Mouse (Mus musculus): ENCODE measurements around the gene Crocc2. TPM values are rescaled to one million over a fixed set of nuclear protein-coding genes. Genes with fewer than 3 reads are reported as not detected.

The Crocc2 gene
- polyA plus RNA-seq, 1 experiment from 2014 or later: 0.14 TPM

DNA sequence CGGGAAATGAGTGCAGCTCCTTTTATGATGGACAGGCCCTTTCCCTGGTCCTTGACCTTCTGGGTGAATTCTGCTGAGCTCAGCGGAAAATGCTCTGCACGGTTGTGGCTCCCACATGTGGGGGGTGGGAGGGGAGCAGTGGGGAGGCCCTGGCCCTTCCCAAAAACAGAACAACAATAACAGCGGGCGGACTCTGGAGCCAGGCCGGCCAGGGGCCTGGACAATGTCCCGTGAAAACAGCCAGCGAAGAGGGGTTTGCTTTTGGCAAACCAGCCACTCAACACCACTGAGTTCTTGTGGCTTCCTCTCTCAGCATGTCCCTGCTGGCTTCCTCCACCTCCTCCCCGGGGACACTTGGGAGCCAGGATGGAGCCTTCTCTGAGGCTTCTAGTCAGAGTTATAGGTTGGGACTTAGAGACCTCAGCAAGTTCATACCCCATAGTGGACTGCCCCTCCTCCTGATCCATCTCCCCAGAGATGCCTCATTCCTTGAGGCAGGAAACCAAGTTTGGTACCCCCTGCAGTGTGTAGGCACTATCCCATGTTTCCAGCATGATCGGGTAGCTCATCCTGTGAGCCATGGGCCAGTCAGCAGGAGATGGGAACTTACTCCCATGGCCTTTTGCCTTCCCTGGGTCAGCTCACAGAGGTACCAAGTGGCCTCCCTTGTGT is 43.2 kb downstream of the Crocc2 start:
- H3K36me3 ChIP-seq (replicated peaks; ENCODE audit: control insufficient read depth, insufficient read depth, low read depth, low read length): no peaks in the 10 kb centered on the region
- no peak overlapping the region for H3K4me2 ChIP-seq (ENCODE audit: low read depth, low read length)
- no peaks in the 10 kb centered on the region for H3K9me3 ChIP-seq (replicated peaks; ENCODE audit: control insufficient read depth, low read length)
- no peaks in the 10 kb centered on the region; the same call in 1 of the 2 replicates for H3K4me1 ChIP-seq (ENCODE audit: control insufficient read depth, insufficient read depth, low read length)
- no peaks in the 10 kb centered on the region for H3K27me3 ChIP-seq (ENCODE audit: control insufficient read depth, insufficient read depth, low read length)
- ATAC-seq (replicated peaks; ENCODE audit: insufficient number of reproducible peaks, low FRiP score, low TSS enrichment, low read depth) (no peak), DNase-seq (ENCODE audit: low spot score) (peak; percentile 51)
- H3K27ac ChIP-seq (replicated peaks; ENCODE audit: low read depth, low read length): peak overlapping the region; percentile 36; the same call in 1 of the 2 replicates
- no peak overlapping the region for H3K4me3 ChIP-seq (ENCODE audit: low read depth, low read length)
- no peak overlapping the region for H3K9ac ChIP-seq (replicated peaks; ENCODE audit: low read length)
- 42% methylated on average over 10 of the region's 10 CpGs for whole genome bisulfite sequencing

GRCm38 (mm10) chr1:93212441-93212840 is 43.9 kb downstream of the Crocc2 start:
- Histone ChIP-seq H3K4me2 (ENCODE audit: low read depth, low read length) (no peak overlapping the region), H3K9me3 (replicated peaks; ENCODE audit: control insufficient read depth, low read length) (no peaks in the 10 kb centered on the region), H3K4me1 (ENCODE audit: control insufficient read depth, insufficient read depth, low read length) (no peaks in the 10 kb centered on the region; the same call in 1 of the 2 replicates), H3K36me3 (replicated peaks; ENCODE audit: control insufficient read depth, insufficient read depth, low read depth, low read length) (no peaks in the 10 kb centered on the region), H3K4me3 (ENCODE audit: low read depth, low read length) (no peak overlapping the region), H3K27ac (replicated peaks; ENCODE audit: low read depth, low read length) (no peak overlapping the region), H3K27me3 (ENCODE audit: control insufficient read depth, insufficient read depth, low read length) (no peaks in the 10 kb centered on the region), H3K9ac (replicated peaks; ENCODE audit: low read length) (no peak overlapping the region)
- 89% methylated on average over 7 of the region's 7 CpGs for WGBS
- no peak for DNase-seq (ENCODE audit: low spot score)
- no peak for ATAC-seq (replicated peaks; ENCODE audit: insufficient number of reproducible peaks, low FRiP score, low TSS enrichment, low read depth)

DNA sequence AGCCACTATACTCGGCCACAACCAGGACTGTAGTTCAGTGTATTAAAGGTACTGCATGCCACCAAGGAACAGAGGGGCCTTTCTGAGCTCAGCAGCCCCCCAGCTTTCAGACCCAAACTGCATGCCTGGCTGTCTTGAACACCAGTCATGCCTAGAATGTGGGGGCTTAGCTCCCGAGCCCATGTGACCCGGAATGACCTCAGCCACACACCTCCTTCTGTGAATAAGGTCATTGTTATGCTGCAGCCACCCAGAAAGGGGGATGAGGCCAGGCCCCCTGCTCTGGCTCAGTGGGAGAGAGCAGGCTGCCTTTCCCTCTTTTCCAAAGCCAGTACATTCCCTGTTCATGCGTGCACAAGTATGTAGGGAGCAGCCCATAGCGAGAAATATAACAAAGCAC is 46.1 kb downstream of the Crocc2 start:
- ATAC-seq (replicated peaks; ENCODE audit: insufficient number of reproducible peaks, low FRiP score, low TSS enrichment, low read depth) (no peak), DNase-seq (ENCODE audit: low spot score) (peak; percentile 22)
- H3K4me1 ChIP-seq (ENCODE audit: control insufficient read depth, insufficient read depth, low read length): no peaks in the 10 kb centered on the region; the same call in 1 of the 2 replicates
- H3K9me3 ChIP-seq (replicated peaks; ENCODE audit: control insufficient read depth, low read length): no peaks in the 10 kb centered on the region
- 37% methylated on average over 5 of the region's 5 CpGs for WGBS
- H3K36me3 ChIP-seq (replicated peaks; ENCODE audit: control insufficient read depth, insufficient read depth, low read depth, low read length): no peaks in the 10 kb centered on the region
- no peak overlapping the region for H3K4me3 ChIP-seq (ENCODE audit: low read depth, low read length)
- H3K27me3 ChIP-seq (ENCODE audit: control insufficient read depth, insufficient read depth, low read length): no peaks in the 10 kb centered on the region
- H3K27ac ChIP-seq (replicated peaks; ENCODE audit: low read depth, low read length): no peak overlapping the region
- H3K4me2 ChIP-seq (ENCODE audit: low read depth, low read length): no peak overlapping the region
- H3K9ac ChIP-seq (replicated peaks; ENCODE audit: low read length): no peak overlapping the region

DNA sequence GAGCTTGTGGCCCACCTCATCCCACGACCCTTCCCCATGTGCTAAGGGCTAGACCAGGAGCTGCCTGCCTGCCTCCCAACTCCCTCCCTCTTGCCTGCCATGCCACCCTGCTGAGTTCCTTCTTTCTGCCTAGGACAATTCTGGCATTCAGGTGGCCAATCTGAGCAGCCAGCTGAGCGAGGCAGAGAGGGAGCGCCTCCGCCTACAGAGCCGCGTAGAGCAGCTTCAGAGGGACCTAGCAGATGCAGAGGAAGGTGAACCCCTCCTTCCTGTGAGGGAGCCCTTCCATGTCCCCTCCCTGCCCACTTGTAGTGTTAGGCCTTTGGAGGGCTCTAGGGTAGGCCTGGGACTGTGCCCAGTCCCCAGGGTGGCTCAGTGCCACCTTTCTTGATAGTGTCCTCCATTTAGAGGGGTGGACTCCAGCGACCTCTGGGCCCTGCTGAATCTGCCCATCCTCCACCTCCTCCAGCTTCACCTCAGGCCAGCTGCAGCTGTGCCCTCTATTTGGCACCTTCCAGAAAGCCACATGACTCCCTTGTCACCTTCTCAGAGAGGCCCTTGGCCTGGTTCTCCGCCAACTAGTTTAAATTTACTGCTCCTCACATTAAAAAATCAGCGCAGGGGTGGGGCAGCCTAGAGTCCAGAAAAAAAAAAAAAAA is 48.4 kb downstream of the Crocc2 start:
- H3K4me1 ChIP-seq (ENCODE audit: control insufficient read depth, insufficient read depth, low read length): no peaks in the 10 kb centered on the region; the same call in 1 of the 2 replicates
- ATAC-seq (replicated peaks; ENCODE audit: insufficient number of reproducible peaks, low FRiP score, low TSS enrichment, low read depth) (no peak), DNase-seq (ENCODE audit: low spot score) (no peak)
- H3K27ac ChIP-seq (replicated peaks; ENCODE audit: low read depth, low read length): no peak overlapping the region
- H3K9me3 ChIP-seq (replicated peaks; ENCODE audit: control insufficient read depth, low read length): no peaks in the 10 kb centered on the region
- H3K36me3 ChIP-seq (replicated peaks; ENCODE audit: control insufficient read depth, insufficient read depth, low read depth, low read length): no peaks in the 10 kb centered on the region
- WGBS: 73% methylated on average over 9 of the region's 9 CpGs
- no peak overlapping the region for H3K4me3 ChIP-seq (ENCODE audit: low read depth, low read length)
- H3K9ac ChIP-seq (replicated peaks; ENCODE audit: low read length): no peak overlapping the region
- no peak overlapping the region for H3K4me2 ChIP-seq (ENCODE audit: low read depth, low read length)
- H3K27me3 ChIP-seq (ENCODE audit: control insufficient read depth, insufficient read depth, low read length): no peaks in the 10 kb centered on the region

- Histone ChIP-seq H3K4me3 (ENCODE audit: low read depth, low read length) (no peak overlapping the region), H3K9me3 (replicated peaks; ENCODE audit: control insufficient read depth, low read length) (no peaks in the 10 kb centered on the region), H3K36me3 (replicated peaks; ENCODE audit: control insufficient read depth, insufficient read depth, low read depth, low read length) (no peaks in the 10 kb centered on the region), H3K4me2 (ENCODE audit: low read depth, low read length) (no peak overlapping the region), H3K9ac (replicated peaks; ENCODE audit: low read length) (no peak overlapping the region), H3K27ac (replicated peaks; ENCODE audit: low read depth, low read length) (no peak overlapping the region), H3K27me3 (ENCODE audit: control insufficient read depth, insufficient read depth, low read length) (no peaks in the 10 kb centered on the region), H3K4me1 (ENCODE audit: control insufficient read depth, insufficient read depth, low read length) (no peaks in the 10 kb centered on the region; the same call in 1 of the 2 replicates)
- 46% methylated on average over 7 of the region's 7 CpGs for WGBS
- ATAC-seq (replicated peaks; ENCODE audit: insufficient number of reproducible peaks, low FRiP score, low TSS enrichment, low read depth): no peak
- DNase-seq (ENCODE audit: low spot score): no peak
Measured at GRCm38 (mm10) chr1:93217530-93217929, 49.0 kb downstream of the Crocc2 start.

DNA sequence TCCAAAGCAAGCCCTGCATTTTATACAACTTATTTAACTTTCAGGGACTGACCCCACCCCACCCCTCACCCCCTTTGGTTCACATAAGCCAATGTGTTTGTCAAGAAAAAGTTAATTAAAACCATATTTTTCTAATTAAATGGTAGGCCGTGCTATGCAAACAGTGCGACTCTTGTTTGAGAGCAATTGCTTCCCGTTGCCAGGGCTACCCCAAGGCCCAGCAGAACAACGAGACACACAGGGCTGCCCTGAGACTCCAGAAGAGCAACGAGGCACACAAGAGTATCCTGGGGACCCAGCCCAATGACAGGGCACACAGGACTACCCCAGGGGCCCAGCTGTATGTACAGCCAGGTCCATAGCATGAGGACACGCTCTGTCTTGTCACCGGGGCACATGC is 52.3 kb downstream of the Crocc2 start:
- no peaks in the 10 kb centered on the region; the same call in 1 of the 2 replicates for H3K4me1 ChIP-seq (ENCODE audit: control insufficient read depth, insufficient read depth, low read length)
- no peak overlapping the region for H3K9ac ChIP-seq (replicated peaks; ENCODE audit: low read length)
- peak; percentile 70 for DNase-seq (ENCODE audit: low spot score)

GRCm38 (mm10) chr1:93223972-93224371 is 55.4 kb downstream of the Crocc2 start:
- Histone ChIP-seq H3K27ac (replicated peaks; ENCODE audit: low read depth, low read length) (no peak overlapping the region), H3K4me2 (ENCODE audit: low read depth, low read length) (no peak overlapping the region), H3K27me3 (ENCODE audit: control insufficient read depth, insufficient read depth, low read length) (no peaks in the 10 kb centered on the region), H3K9me3 (replicated peaks; ENCODE audit: control insufficient read depth, low read length) (no peaks in the 10 kb centered on the region), H3K9ac (replicated peaks; ENCODE audit: low read length) (no peak overlapping the region), H3K36me3 (replicated peaks; ENCODE audit: control insufficient read depth, insufficient read depth, low read depth, low read length) (no peaks in the 10 kb centered on the region), H3K4me3 (ENCODE audit: low read depth, low read length) (no peak overlapping the region), H3K4me1 (ENCODE audit: control insufficient read depth, insufficient read depth, low read length) (no peaks in the 10 kb centered on the region; the same call in 1 of the 2 replicates)
- ATAC-seq (replicated peaks; ENCODE audit: insufficient number of reproducible peaks, low FRiP score, low TSS enrichment, low read depth): peak; percentile 10; the same call in 1 of the 2 replicates
- 6% methylated on average over 18 of the region's 18 CpGs for WGBS
- peak; percentile 54 for DNase-seq (ENCODE audit: low spot score)

More for the DNA sequence above, 52.3 kb downstream of the Crocc2 start:
- Histone ChIP-seq H3K9me3 (replicated peaks; ENCODE audit: control insufficient read depth, low read length) (no peaks in the 10 kb centered on the region), H3K4me2 (ENCODE audit: low read depth, low read length) (no peak overlapping the region), H3K27me3 (ENCODE audit: control insufficient read depth, insufficient read depth, low read length) (no peaks in the 10 kb centered on the region), H3K36me3 (replicated peaks; ENCODE audit: control insufficient read depth, insufficient read depth, low read depth, low read length) (no peaks in the 10 kb centered on the region), H3K4me3 (ENCODE audit: low read depth, low read length) (no peak overlapping the region), H3K27ac (replicated peaks; ENCODE audit: low read depth, low read length) (0 out of 2 replicates have a peak overlapping the region, but pooled peaks have one; percentile 9)
- 34% methylated on average over 7 of the region's 7 CpGs for WGBS
- ATAC-seq (replicated peaks; ENCODE audit: insufficient number of reproducible peaks, low FRiP score, low TSS enrichment, low read depth): no peak; the same call in 1 of the 2 replicates

GRCm38 (mm10) chr1:93225226-93225625 is 56.7 kb downstream of the Crocc2 start:
- Histone ChIP-seq H3K27me3 (ENCODE audit: control insufficient read depth, insufficient read depth, low read length) (no peaks in the 10 kb centered on the region), H3K4me3 (ENCODE audit: low read depth, low read length) (no peak overlapping the region), H3K27ac (replicated peaks; ENCODE audit: low read depth, low read length) (no peak overlapping the region; the same call in 1 of the 2 replicates), H3K9ac (replicated peaks; ENCODE audit: low read length) (no peak overlapping the region), H3K36me3 (replicated peaks; ENCODE audit: control insufficient read depth, insufficient read depth, low read depth, low read length) (no peaks in the 10 kb centered on the region), H3K4me1 (ENCODE audit: control insufficient read depth, insufficient read depth, low read length) (no peaks in the 10 kb centered on the region; the same call in 1 of the 2 replicates), H3K9me3 (replicated peaks; ENCODE audit: control insufficient read depth, low read length) (no peaks in the 10 kb centered on the region), H3K4me2 (ENCODE audit: low read depth, low read length) (no peak overlapping the region)
- ATAC-seq (replicated peaks; ENCODE audit: insufficient number of reproducible peaks, low FRiP score, low TSS enrichment, low read depth) (no peak), DNase-seq (ENCODE audit: low spot score) (peak; percentile 48)
- WGBS: 32% methylated on average over 4 of the region's 4 CpGs

All from embryonic facial prominence, embryonic 11.5 days (tissue).